Mouse (Mus musculus) liver, adult 2 months (tissue): ENCODE data around the gene Foxe1. TPM values are rescaled to one million over a fixed set of nuclear protein-coding genes. Genes with fewer than 3 reads are reported as not detected.

ENCODE experiments used
- DNase-seq: peaks from one replicate; pipeline ENCODE4 v3.0.0-alpha.2; 2011; ENCODE audit warnings: low read depth, low spot score; ENCODE audit errors: extremely low read depth
- H3K27ac ChIP-seq: fragments of 200-500 bp; replicated peaks from 2 replicates; pipeline ENCODE4 v1.5.1; 2012; ENCODE audit warnings: low read depth, mild to moderate bottlenecking, control low read depth, inconsistent platforms, low read length; ENCODE audit not compliant: insufficient read depth
- H3K27me3 ChIP-seq: fragments of 200-500 bp; 2 replicates; pipeline ENCODE4 v1.6.1; 2012; ENCODE audit warnings: mild to moderate bottlenecking, moderate library complexity, low read length, inconsistent platforms; ENCODE audit not compliant: control insufficient read depth, insufficient read depth
- H3K36me3 ChIP-seq: fragments of 200-500 bp; 2 replicates; pipeline ENCODE4 v1.6.1; 2012; ENCODE audit warnings: low read length, inconsistent platforms; ENCODE audit not compliant: control insufficient read depth, insufficient read depth
- H3K4me1 ChIP-seq: fragments of 200-500 bp; 2 replicates; pipeline ENCODE4 v1.6.1; 2011; ENCODE audit warnings: low read length; ENCODE audit not compliant: control insufficient read depth, insufficient read depth
- H3K4me3 ChIP-seq: fragments of 200-500 bp; 2 replicates; pipeline ENCODE4 v1.5.1; 2011; ENCODE audit warnings: low read depth, mild to moderate bottlenecking, control low read depth, low read length, moderate library complexity; ENCODE audit not compliant: insufficient read depth
- H3K79me2 ChIP-seq: fragments of 200-500 bp; 2 replicates; pipeline ENCODE4 v1.6.1; 2012; ENCODE audit warnings: inconsistent platforms, mild to moderate bottlenecking, low read length, moderate library complexity; ENCODE audit not compliant: control insufficient read depth, insufficient read depth
- H3K9ac ChIP-seq: fragments of 200-500 bp; 2 replicates; pipeline ENCODE4 v1.6.1; 2012; ENCODE audit warnings: low read depth, mild to moderate bottlenecking, control low read depth, inconsistent platforms, low read length
- CTCF ChIP-seq: fragments of 200-500 bp; IDR thresholded peaks from 2 replicates; pipeline ENCODE4 v1.5.1; 2011; ENCODE audit warnings: low read depth, low read length, control low read depth
- POLR2A ChIP-seq: fragments of 200-500 bp; IDR thresholded peaks from 2 replicates; pipeline ENCODE4 v1.6.1; 2011; ENCODE audit warnings: low read length, control low read depth; ENCODE audit not compliant: insufficient read depth; ENCODE audit errors: extremely low read depth
- WGBS: fragments of 180-500 bp; shearing (Covaris S2); methylation state at CpG from one replicate; pipeline ENCODE4 v1.1.7; 2018; 5-methylcytosine and 5-hydroxymethylcytosine counted together
- polyA plus RNA-seq: library from polyadenylated mRNA; depleted of rRNA; stranded (reverse); fragments of >200 nt; gene quantifications from 2 replicates; pipeline ENCODE4 v1.2.3, GENCODE M21; 2012
- total RNA-seq: library from RNA; depleted of rRNA; stranded (reverse); fragments of >200 nt; gene quantifications from 2 replicates; pipeline ENCODE4 v1.2.3, GENCODE M21; 2014

The Foxe1 gene
- total and polyA plus RNA-seq, 2 experiments, result 0.04 TPM; not detected in 1

DNA sequence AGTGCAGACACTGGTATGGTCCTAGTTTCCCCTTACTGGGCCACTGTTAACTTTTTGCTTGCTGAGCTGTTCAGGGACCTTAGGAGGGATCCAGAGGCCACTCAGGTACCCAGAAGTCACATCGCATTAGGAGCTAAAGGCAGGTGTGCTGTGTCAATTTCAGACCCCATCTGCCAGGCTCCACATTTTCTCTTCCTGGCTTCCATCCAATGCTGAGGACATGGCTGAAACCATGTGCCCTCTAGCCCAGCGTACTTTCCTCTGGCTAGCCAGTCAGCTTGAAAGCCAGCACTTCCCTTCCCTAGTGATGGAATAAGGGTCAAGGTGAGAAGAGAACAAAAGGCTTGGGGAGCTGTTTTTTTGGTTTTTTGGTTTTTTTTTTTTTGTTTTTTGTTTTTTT lies 31.8 kb upstream of the Foxe1 start:
- Histone ChIP-seq H3K4me1 (peaks cover 3% of the 10 kb centered on the region; the same call in 1 of the 2 replicates), H3K9ac (no peak overlapping the region), H3K27ac (no peak overlapping the region), H3K4me3 (no peak overlapping the region), H3K36me3 (no peaks in the 10 kb centered on the region), H3K79me2 (no peaks in the 10 kb centered on the region), H3K27me3 (0 out of 2 replicates have a peak, but pooled peaks cover 7% of the 10 kb centered on the region)
- no peak for TF ChIP-seq POLR2A
- no peak for TF ChIP-seq CTCF
- DNase-seq, result no peak
- WGBS, result 69% methylated on average over 2 of the region's 2 CpGs

DNA sequence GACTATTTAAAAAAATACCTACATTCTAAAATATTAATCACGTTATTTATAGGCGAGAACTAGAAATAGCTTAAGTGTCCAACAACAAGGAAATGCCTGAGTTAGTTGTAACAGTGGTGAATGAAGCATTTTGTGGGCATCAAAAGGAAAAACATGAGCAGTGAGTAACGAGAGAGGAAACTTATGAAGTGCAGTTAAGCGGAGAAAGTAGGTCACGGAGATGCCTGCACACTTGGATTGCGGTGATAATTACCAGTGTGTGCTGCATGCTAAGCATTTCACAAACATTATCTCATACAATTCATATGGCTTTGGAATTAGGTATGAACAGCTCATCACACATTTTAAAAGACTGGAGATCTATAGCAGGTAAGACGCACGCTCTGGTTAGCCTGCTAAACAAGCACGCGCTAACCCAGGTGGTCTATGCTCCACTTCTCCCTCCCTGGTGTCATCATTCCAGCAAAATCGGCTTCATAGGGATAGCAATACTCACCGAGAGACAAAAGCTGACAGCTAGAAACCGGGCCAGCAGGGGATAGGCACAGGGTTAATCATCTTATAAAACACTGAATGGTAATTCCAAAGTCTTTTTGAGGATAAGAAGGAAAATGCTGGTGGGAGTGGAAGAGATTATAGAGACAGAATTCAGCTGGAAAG lies 21.5 kb upstream of the Foxe1 start:
- 82% methylated on average over 13 of the region's 13 CpGs for WGBS

DNA sequence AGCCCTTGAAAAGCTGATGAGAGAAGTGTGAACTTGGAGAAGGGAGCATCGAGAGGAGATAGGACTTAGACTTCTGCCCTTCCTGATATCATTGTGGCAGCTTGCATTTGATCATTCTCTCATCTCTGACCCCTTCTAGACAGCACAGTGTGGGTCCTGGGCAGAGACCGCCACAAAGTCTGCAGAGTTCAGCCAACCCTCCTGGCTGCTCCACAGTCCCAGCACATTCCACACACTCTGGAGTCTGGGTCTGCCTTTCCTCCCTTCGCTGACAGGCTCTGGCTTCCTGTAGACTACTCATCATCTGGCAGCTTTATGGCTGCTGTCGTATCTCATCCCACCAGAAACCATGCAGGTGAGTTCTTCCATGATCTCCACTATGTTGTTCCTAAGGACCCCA lies 20.7 kb upstream of the Foxe1 start:
- no peak overlapping the region for H3K4me3 ChIP-seq
- no peak overlapping the region for H3K9ac ChIP-seq
- WGBS, result 54% methylated on average over 4 of the region's 4 CpGs
- H3K27me3 ChIP-seq, result peaks cover 14% of the 10 kb centered on the region; the same call in 1 of the 2 replicates
- no peaks in the 10 kb centered on the region for H3K4me1 ChIP-seq
- TF ChIP-seq POLR2A (no peak), CTCF (no peak)
- H3K79me2 ChIP-seq, result no peaks in the 10 kb centered on the region
- no peak for DNase-seq
- H3K36me3 ChIP-seq, result no peaks in the 10 kb centered on the region
- H3K27ac ChIP-seq, result no peak overlapping the region

More for the DNA sequence above, 21.5 kb upstream of the Foxe1 start:
- Histone ChIP-seq H3K9ac (no peak overlapping the region), H3K27me3 (peaks cover 14% of the 10 kb centered on the region; the same call in 1 of the 2 replicates), H3K4me3 (no peak overlapping the region), H3K36me3 (no peaks in the 10 kb centered on the region), H3K27ac (no peak overlapping the region), H3K79me2 (no peaks in the 10 kb centered on the region), H3K4me1 (no peaks in the 10 kb centered on the region)
- TF ChIP-seq CTCF (no peak), POLR2A (no peak)
- DNase-seq, result no peak

DNA sequence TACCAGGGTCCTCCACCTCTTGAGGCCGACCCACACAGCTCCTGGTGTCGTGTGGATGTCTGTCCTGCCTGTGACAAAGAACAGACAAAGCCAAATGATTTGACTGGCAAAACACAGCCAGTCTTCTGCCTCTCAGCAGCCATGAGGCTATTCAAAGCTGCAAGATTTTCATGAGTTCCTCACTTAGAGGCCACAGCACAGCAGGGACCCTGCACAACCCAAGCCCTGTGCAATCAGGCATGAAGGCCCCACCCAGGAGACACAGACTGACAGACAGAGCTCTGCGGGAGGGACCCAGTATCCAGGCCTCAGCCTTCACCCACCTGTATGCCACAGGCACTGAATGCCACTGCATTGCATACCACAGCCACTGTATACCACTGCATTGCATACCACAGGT lies 14.5 kb upstream of the Foxe1 start:
- DNase-seq, result no peak
- TF ChIP-seq CTCF (no peak), POLR2A (no peak)
- Histone ChIP-seq H3K27ac (no peak overlapping the region), H3K36me3 (no peaks in the 10 kb centered on the region), H3K4me1 (no peaks in the 10 kb centered on the region), H3K79me2 (no peaks in the 10 kb centered on the region), H3K4me3 (no peak overlapping the region), H3K27me3 (peaks cover 26% of the 10 kb centered on the region), H3K9ac (no peak overlapping the region)
- 77% methylated on average over 3 of the region's 3 CpGs for WGBS

DNA sequence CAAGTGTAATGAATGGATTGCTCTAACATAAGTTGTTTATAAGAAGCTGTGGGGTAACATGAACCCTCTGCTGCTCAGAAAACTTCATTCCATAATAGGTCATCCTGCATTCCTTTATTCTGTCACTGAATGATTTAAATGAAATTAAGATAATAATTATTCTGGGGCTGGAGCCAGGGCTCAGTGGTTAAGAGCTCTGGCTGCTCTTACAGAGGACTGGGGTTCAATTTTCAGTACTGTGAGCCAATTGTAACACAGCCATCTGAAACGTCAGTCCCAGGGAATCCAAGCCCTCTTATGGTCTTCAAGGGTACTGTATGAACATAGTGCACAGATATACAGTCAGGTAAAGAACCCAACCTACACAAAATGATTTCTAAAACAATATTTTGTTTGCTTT lies 7.6 kb upstream of the Foxe1 start:
- Histone ChIP-seq H3K36me3 (no peaks in the 10 kb centered on the region), H3K79me2 (no peaks in the 10 kb centered on the region), H3K27me3 (peaks cover 25% of the 10 kb centered on the region), H3K4me1 (no peaks in the 10 kb centered on the region), H3K9ac (no peak overlapping the region), H3K4me3 (no peak overlapping the region), H3K27ac (no peak overlapping the region)
- TF ChIP-seq POLR2A (no peak), CTCF (no peak)
- 22% methylated on average over 1 of the region's 1 CpGs for WGBS
- no peak for DNase-seq

DNA sequence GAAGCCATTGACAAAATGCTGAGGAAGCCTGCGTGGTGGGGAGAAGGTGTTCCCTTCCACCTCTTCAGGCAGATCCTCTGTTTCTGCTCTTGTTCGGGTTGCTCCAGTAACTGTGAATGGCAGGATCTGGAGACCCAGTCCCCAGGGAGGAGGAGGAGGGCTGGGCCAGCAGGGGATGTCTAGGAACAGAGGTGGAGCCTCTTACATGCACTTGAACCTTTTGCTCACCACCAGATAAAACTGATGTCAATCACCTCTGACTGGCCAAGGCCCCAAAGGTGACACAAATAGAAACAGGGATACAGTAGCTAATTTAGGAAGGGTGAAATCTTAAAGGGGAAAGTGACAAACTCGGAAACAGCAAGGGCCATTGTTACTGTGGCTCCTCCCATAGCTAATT lies 5.4 kb upstream of the Foxe1 start:
- 7% methylated on average over 3 of the region's 3 CpGs for WGBS
- Histone ChIP-seq H3K27ac (no peak overlapping the region), H3K27me3 (peaks cover 21% of the 10 kb centered on the region), H3K4me3 (no peak overlapping the region), H3K4me1 (no peaks in the 10 kb centered on the region), H3K79me2 (no peaks in the 10 kb centered on the region), H3K36me3 (no peaks in the 10 kb centered on the region), H3K9ac (no peak overlapping the region)
- no peak for DNase-seq
- no peak for TF ChIP-seq POLR2A
- TF ChIP-seq CTCF, result no peak
